Mouse (Mus musculus): ENCODE data around the gene Sbno1.
"Not testable (repeated sequence)": the region's sequence is repeated elsewhere in the genome, so short reads cannot be mapped to it uniquely, and the experiment has no call there.

Gene Sbno1

DNA sequence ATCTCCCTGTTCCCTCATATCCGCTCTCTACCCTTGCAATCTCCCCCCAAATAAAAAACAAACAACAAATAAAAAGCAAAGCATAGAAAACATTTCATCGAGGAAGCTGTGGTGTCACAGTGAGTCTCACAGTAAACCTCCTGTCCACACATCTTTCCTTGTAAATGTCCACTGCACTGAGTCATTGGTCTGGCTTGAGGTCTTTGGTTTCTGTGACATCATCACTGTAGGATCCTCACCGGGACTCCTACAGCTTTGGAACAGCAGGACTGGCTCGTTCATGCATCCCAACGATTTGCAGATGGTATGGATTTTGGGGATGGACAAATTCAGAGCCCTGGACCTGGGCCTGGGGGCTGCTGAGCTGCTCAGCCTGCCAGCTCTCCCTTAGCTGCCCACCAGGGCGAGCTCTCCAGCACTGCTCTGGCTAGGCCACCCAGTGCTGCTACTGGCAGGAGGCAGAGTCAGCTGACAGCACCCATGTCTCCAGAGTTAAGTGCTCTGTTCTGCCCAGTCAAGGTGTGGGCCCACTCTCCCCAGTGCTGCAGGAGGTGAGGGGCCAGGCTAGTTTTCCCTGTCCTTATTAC is 84.0 kb downstream of the Sbno1 start:
- DNase-seq (ENCODE audit: low read depth, low spot score): not testable (repeated sequence)

DNA sequence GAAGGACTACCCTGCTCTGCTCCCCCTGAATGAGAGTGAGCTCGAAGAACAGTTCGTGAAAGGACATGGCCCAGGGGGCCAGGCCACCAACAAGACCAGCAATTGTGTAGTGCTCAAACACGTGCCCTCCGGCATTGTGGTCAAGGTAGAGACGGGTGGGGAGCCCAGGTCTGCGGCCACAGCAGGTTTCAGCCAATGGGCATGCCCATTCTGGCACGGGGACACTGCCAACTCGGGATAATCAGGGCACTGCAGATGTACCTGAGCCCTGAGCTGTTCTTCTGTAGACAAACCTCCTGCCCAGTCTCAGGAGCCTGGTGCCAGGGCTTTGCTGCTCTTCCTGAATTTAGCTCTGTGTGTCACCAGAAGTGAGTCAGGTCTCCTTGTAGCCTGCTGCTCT is 87.0 kb downstream of the Sbno1 start:
- no peak for DNase-seq (ENCODE audit: low read depth, low spot score)

GRCm38 (mm10) chr5:124337909-124338308 is 87.9 kb downstream of the Sbno1 start:
- DNase-seq (ENCODE audit: low read depth, low spot score): no peak

GRCm38 (mm10) chr5:124337103-124337502 is 88.7 kb downstream of the Sbno1 start:
- DNase-seq (ENCODE audit: low read depth, low spot score): no peak

- no peak for DNase-seq (ENCODE audit: low read depth, low spot score)
Observed at GRCm38 (mm10) chr5:124334392-124334791, 91.4 kb downstream of the Sbno1 start.

GRCm38 (mm10) chr5:124330086-124330485 is 95.7 kb downstream of the Sbno1 start:
- no peak for DNase-seq (ENCODE audit: low read depth, low spot score)

GRCm38 (mm10) chr5:124327510-124328364 is 98.1 kb downstream of the Sbno1 start, which contains the start of the genes Mphosph9 and 2810006K23Rik:
Gene Mphosph9, minus strand, starts transcription at chr5:124327972.
Gene 2810006K23Rik, plus strand, starts transcription at chr5:124328089.
- peak; percentile 100 for DNase-seq (ENCODE audit: low read depth, low spot score)

DNA sequence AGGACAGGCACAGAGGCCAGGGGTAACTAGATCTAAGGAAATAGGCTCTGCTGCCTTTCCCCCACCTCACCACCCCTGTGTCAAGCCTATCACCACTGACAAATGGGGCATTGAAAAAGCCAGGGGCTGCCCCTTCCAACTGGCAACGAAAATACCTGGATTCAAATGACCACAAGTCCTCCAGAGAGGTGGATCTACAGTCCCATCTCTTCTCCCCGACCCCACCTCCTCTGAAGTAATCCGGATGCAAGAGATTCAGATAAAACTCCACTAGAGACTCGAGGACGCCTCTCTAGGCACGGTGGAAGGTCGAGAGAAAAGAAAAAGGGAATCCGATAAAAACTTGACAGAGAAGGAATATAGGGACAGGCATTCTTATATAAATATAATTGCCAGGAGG is 99.0 kb downstream of the Sbno1 start:
- peak; percentile 63 for DNase-seq (ENCODE audit: low read depth, low spot score)

All from A20 (cell line).